Mouse (Mus musculus): Measurements from ENCODE around the gene Med13l. TPM values are rescaled to one million over a fixed set of nuclear protein-coding genes. Genes with fewer than 3 reads are reported as not detected.
A peak's percentile ranks its signal among the peaks of the same experiment; 100 is the strongest.

Gene Med13l
- total RNA-seq (2021) = 10 to 100 TPM; 19.7 to 22.7 TPM
- long read RNA-seq, experiment 1, partial matches to known transcripts = 1 of 2 reads
- long read RNA-seq, experiment 1, other reads (novel, unspliced or antisense) = 1 of 2 reads
- long read RNA-seq, experiment 2, partial matches to known transcripts = 3 of 4 reads
- long read RNA-seq, experiment 2, other reads (novel, unspliced or antisense) = 1 of 4 reads

GRCm38 (mm10) chr5:118560385-118561085 is at the start of gene Med13l:
Gene Med13l (plus strand): TSS chr5:118560679.
- peak; percentile 75 for DNase-seq

- no peak for DNase-seq
Measured at GRCm38 (mm10) chr5:118510969-118511368, 49.5 kb upstream of the Med13l start.

- DNase-seq = no peak
Measured at GRCm38 (mm10) chr5:118513005-118513404, 47.5 kb upstream of the Med13l start.

GRCm38 (mm10) chr5:118513629-118514526 is 46.6 kb upstream of the Med13l start:
- DNase-seq = peak; percentile 88

- DNase-seq = no peak
Measured at GRCm38 (mm10) chr5:118514527-118514831, 46.0 kb upstream of the Med13l start.

- DNase-seq = no peak
Measured at GRCm38 (mm10) chr5:118514842-118515241, 45.6 kb upstream of the Med13l start.

GRCm38 (mm10) chr5:118515280-118515721 is 45.2 kb upstream of the Med13l start:
- no peak for DNase-seq

- no peak for DNase-seq
Measured at GRCm38 (mm10) chr5:118516066-118516465, 44.4 kb upstream of the Med13l start.

GRCm38 (mm10) chr5:118516470-118516869 is 44.0 kb upstream of the Med13l start:
- DNase-seq = no peak

- DNase-seq = no peak
Measured at GRCm38 (mm10) chr5:118520457-118520856, 40.0 kb upstream of the Med13l start.

- peak; percentile 55 for DNase-seq
Measured at GRCm38 (mm10) chr5:118524400-118524799, 36.1 kb upstream of the Med13l start.

GRCm38 (mm10) chr5:118525634-118526033 is 34.8 kb upstream of the Med13l start:
- DNase-seq = no peak

- no peak for DNase-seq
Measured at GRCm38 (mm10) chr5:118526504-118526903, 34.0 kb upstream of the Med13l start.

- DNase-seq = no peak
Measured at GRCm38 (mm10) chr5:118529241-118529640, 31.2 kb upstream of the Med13l start.

- DNase-seq = no peak
Measured at GRCm38 (mm10) chr5:118532125-118532524, 28.4 kb upstream of the Med13l start.

GRCm38 (mm10) chr5:118532659-118533058 is 27.8 kb upstream of the Med13l start:
- DNase-seq = no peak

- no peak for DNase-seq
Measured at GRCm38 (mm10) chr5:118534407-118534921, 26.0 kb upstream of the Med13l start.

- peak; percentile 27 for DNase-seq
Measured at GRCm38 (mm10) chr5:118535130-118535529, 25.3 kb upstream of the Med13l start.

- DNase-seq = no peak
Measured at GRCm38 (mm10) chr5:118538487-118538886, 22.0 kb upstream of the Med13l start.

GRCm38 (mm10) chr5:118543816-118544215 is 16.7 kb upstream of the Med13l start:
- DNase-seq = no peak

GRCm38 (mm10) chr5:118550493-118550892 is 10.0 kb upstream of the Med13l start:
- DNase-seq = no peak

- DNase-seq = no peak
Measured at GRCm38 (mm10) chr5:118553290-118553689, 7.2 kb upstream of the Med13l start.

GRCm38 (mm10) chr5:118555305-118555704 is 5.2 kb upstream of the Med13l start:
- no peak for DNase-seq

Data from gastrocnemius, postnatal 25 days (tissue).